Mouse (Mus musculus) adrenal gland, postnatal 0 days (tissue): Measurements from ENCODE around the gene Gm10037. TPM values are rescaled to one million over a fixed set of nuclear protein-coding genes. Genes with fewer than 3 reads are reported as not detected.

Experiments used
- polyA plus RNA-seq: library from polyadenylated mRNA; unstranded; fragments of >200 nt; fragmentation: Nextera tagmentation; extraction: Ambion mirVana; gene quantifications from 2 replicates; pipeline ENCODE4 v1.2.1, GENCODE M21; 2015

Gene Gm10037
- polyA plus RNA-seq = 4.8 and 5.0 TPM in 2 replicates

DNA sequence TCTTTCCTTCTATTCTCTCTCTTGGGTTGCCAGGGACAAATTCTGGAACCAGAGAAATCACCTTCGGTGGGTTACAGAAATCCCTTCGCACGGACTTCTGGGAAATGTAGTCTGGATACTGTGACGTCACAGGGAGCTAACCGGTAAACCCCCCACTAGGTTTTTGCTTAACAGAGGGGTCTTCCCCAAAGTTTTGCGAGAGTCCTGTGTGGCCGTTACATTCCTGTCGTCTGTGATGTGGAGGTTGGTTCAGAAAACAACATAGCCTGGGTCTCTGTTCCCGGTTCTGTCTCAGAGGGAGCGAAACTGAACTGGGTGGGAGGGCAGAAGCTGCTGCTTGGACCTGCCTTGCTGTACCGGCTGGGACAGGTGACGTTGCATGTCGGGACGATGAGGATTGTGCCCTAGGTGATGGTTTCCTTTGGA, at the start of gene Gm10037:
Gene Gm10037 (plus strand): TSS at position 196 of the 426 bp plus-strand sequence.

DNA sequence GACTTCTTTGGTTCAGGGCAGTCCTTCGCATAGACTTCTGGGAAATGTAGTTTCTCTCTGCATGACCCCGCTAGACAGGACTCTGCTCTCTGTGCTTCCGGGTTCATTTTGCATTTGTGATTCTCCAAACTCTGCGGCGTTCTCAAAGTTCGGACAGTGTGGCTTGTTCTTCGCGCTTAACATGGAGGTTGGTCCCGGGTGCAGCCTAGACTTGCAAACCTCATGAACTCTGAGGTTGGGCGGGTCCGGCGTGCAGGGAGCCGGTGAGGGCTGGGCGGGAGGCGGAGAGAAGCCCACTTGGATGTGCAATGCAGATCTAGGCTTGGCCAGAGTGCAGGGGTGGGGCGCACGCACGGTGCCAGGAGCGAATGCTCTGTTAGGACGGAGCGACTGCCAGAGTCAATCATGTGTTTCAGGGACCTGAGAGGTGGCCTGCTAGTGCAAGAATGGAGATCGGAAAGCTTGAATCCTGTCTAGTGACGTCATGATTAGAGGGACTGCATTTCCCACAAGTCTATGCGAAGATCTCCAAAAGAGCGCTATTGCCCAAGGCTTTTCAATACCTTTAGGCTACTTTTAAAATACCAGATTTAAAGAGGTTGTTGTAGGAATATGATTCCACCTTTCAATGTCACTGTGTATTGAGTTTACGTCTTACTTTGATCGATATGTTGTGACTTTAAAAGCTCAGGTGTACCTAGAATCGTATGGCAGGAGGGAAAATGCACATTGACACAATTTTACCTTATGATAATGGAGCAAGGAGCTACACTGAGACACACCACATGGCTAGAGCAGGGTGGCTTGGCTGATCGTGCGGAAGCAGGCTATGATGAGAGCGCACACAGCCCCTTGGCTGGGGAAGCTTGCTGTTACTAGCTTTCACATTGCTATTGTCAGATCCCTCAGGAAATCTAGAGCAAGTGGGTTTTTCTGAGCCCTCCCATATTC, 16.9 kb upstream of the Gm10037 start, which contains the start of gene Zfp273:
Gene Zfp273 (plus strand): TSS at position 31 of the 951 bp plus-strand sequence.

DNA sequence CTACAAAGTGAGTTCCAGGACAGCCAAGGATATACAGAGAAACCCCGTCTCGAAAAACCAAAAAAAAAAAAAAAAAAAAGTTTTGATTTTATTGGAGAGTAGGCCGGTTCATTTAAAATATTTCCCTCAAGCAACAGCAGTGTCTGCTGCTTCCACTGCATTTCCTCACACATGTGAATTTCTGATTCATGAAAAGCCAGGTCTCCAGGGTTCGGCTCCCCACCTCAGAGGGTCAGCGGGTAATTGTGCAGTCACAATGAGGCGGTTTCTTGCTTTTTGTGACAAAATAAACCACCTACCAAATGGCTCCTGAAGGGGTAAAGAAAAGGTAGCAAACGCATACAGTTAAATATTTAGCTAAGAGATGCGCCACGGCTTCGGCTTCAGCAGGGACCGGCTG, 32.1 kb downstream of the Gm10037 start, which contains the start of gene BC048507:
Gene BC048507 (plus strand): TSS at position 301 of the 400 bp plus-strand sequence.

Other genes starting within 250 kb of the Gm10037 start
- gene Zfp729b, start 221.4 kb upstream of the Gm10037 start, polyA plus RNA-seq = 3.7 and 4.0 TPM in 2 replicates
- not detected in 2 replicates for gene Gm49345, start 193.3 kb upstream of the Gm10037 start, polyA plus RNA-seq
- 1.4 and 1.7 TPM in 2 replicates for gene Zfp729a, start 193.3 kb upstream of the Gm10037 start, polyA plus RNA-seq
- 10.0 and 10.3 TPM in 2 replicates for gene Zfp738, start 144.0 kb upstream of the Gm10037 start, polyA plus RNA-seq
- gene Zfp65, start 101.9 kb upstream of the Gm10037 start, polyA plus RNA-seq = 3.7 and 5.6 TPM in 2 replicates
- 6.7 and 9.9 TPM in 2 replicates for gene Zfp85, start 75.9 kb upstream of the Gm10037 start, polyA plus RNA-seq
- gene Zfp493, start 51.4 kb upstream of the Gm10037 start, polyA plus RNA-seq = 2.4 and 2.8 TPM in 2 replicates
- gene Zfp273, start 17.4 kb upstream of the Gm10037 start, polyA plus RNA-seq = 10.7 and 12.7 TPM in 2 replicates
- not detected in 2 replicates for gene BC048507, start 32.2 kb downstream of the Gm10037 start, polyA plus RNA-seq